Mouse (Mus musculus): ENCODE measurements around the gene Tk2.

The Tk2 gene

DNA sequence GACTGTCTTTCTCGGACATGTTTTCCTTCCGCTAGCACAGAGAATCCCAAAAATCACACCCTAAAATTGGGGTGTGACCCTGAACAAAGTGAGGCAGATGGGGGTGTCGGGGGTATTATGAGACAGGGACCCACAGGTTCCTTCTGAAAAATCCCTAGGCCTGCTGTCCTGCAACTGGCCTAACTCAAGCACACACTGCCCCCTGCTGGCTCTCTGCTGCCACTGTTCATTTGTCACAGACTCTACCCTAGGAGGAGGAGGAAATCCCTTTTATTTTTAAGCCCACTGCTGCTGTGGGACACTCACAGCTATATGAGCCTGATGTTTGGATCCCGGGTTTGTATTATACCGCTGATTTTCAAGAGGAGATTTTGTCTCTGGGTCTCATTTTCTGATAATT is 28.6 kb downstream of the Tk2 start:
- peak; percentile 76 for DNase-seq (ENCODE audit: low spot score)

- DNase-seq (ENCODE audit: low spot score) = peak; percentile 52
Measured at GRCm38 (mm10) chr8:104219079-104219478, 29.3 kb downstream of the Tk2 start.

GRCm38 (mm10) chr8:104217601-104218000 is 30.8 kb downstream of the Tk2 start:
- DNase-seq (ENCODE audit: low spot score) = no peak

- no peak for DNase-seq (ENCODE audit: low spot score)
Measured at GRCm38 (mm10) chr8:104205292-104205691, 43.1 kb downstream of the Tk2 start.

- no peak for DNase-seq (ENCODE audit: low spot score)
Measured at GRCm38 (mm10) chr8:104202320-104202719, 46.0 kb downstream of the Tk2 start.

- no peak for DNase-seq (ENCODE audit: low spot score)
Measured at GRCm38 (mm10) chr8:104201622-104202021, 46.7 kb downstream of the Tk2 start.

GRCm38 (mm10) chr8:104199802-104200201 is 48.6 kb downstream of the Tk2 start:
- DNase-seq (ENCODE audit: low spot score) = no peak

- DNase-seq (ENCODE audit: low spot score) = no peak
Measured at GRCm38 (mm10) chr8:104191496-104191895, 56.9 kb downstream of the Tk2 start.

DNA sequence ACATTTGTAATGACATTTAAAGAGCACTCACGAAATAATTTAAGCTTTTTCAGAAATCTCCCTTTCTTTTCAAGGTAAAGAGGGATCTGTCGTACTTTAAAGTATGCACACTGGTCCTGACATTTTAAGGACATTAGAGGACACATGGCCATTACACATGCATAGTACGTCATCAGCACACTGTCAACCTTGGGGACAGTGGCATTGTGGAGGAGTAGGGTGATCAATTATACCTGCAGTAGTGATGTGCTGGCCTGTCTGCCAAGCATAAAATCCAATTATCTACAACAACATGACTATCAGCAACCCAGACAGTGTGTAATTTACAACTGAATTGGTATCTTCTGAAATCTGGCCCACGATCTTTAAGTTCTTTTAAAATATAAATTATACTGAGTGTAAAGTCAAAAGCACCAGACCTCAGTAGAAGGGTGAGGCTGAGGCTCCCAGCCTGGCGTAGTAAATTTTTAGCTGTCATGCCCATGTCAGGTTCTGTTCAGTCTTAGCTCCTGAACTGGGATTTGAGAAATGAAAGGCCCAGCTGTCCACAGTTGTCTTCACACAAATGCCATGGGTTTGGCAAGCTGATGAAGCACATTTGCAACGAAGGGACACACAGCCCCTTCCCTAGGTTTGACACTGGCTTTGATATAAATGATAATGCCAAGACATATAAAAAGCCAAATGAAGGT is 57.4 kb downstream of the Tk2 start:
- DNase-seq (ENCODE audit: low spot score) = no peak

DNA sequence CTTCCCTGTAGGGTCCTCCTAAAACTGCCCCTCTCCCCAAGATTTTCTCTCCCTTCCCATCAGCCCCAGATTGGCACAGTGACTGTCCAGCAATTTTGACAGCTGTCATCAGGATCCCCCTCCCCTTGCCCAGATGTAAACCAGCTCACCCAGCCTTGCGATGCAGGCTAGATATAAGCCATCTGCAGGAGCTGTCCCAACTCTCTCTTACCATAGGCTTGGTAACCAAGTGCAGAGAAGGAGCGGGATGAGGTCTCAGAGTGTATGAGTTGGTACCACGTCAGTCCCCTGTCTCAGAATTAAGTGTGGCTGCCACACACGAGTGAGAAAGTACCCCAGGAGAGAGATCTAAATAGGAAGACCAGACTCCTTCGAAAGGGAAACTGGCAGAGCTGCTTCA is 59.9 kb downstream of the Tk2 start:
- no peak for DNase-seq (ENCODE audit: low spot score)

GRCm38 (mm10) chr8:104187622-104188021 is 60.7 kb downstream of the Tk2 start:
- DNase-seq (ENCODE audit: low spot score) = no peak

DNA sequence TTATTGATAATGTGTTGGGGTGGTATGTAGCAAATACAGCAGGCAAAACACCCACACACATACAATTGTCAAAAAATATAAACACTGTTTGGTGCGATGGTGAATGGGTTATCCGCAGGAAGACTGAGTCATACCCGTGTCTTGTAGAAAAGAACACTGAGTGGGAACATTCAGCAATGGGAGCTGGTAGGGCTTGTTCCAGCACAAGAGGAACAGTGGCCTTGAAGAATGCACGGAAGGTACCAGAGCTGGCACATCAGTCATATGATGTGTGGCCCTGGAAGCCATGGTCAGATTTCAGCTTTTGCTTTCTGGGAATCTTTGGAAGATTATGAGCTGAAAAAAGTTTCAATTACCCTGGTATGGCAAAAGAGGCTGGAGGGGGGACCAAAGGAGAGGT is 61.5 kb downstream of the Tk2 start:
- no peak for DNase-seq (ENCODE audit: low spot score)

DNA sequence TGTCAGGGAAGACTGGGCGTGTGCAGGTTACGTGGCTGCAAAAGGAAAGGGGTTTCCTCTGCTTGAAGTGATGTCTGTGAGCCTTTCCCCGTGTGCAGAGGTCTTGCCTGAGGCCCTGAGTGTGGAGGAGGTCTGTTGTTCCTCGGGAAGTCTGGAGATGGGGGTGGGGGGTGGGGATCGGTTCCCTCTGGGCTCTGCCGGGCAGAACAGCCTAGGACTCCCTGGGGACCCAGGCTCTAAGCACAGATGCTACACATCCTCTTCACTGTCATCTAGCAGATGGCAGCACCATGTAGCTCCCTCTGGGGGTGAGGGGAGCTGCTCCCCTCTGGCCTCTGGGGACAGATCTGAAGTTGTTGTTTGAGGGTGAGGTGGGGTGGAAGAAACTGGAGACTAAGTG is 63.5 kb downstream of the Tk2 start:
- DNase-seq (ENCODE audit: low spot score) = no peak

DNA sequence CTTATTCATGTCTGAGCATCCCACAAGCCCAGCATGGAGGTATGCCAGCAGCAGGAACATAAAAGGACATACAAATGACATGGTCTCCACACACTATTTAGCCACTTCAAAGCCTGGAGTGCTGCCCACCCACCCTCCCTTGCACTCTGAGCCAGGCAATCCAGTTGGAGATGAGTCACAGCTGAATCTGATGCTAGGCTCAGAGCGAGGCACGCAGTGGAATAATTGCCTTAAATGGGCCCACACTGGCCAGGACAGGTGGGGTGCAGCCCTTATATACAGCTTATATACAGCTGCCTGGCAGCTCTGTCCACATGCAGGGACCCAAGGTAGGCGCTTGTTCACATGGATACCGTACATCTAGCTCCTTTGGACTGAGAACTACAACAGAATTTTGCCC is 71.3 kb downstream of the Tk2 start:
- no peak for DNase-seq (ENCODE audit: low spot score)
